Mouse (Mus musculus) spleen, adult 18-20 months (tissue): ENCODE data around the gene Prdm5.

Source experiments
- DNase-seq, 2 experiments: peaks; one replicate each; pipeline ENCODE4 v3.0.0; 2022; ENCODE audit warnings: mixed read lengths in 2 of 2

The Prdm5 gene

GRCm38 (mm10) chr6:65935566-65936281 lies 156.9 kb downstream of the Prdm5 start:
- no peak for DNase-seq

DNA sequence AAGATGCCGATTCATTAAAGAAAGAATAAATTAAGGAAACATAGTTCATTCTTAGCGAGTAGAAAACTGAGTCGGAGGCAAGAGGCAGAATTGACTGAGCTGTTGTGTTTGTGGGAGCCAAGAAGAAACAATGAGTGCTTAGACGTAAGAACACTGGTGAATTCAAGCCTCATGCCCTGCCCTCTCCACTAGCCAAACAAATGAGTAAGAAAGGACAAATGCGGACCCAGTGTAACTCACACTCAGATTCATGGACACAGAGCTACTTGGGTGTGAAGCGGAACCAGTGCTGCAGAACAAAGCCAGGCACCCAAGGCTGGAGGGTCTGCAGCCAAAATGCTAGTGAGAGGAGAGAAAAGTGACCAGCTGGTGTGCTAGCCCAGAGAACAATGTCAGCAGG lies 171.7 kb downstream of the Prdm5 start:
- DNase-seq, result no peak

GRCm38 (mm10) chr6:65952309-65952708 lies 173.5 kb downstream of the Prdm5 start, which contains the start of gene 4930544G11Rik:
4930544G11Rik (plus strand) TSS chr6:65952609.
- DNase-seq, result no peak

DNA sequence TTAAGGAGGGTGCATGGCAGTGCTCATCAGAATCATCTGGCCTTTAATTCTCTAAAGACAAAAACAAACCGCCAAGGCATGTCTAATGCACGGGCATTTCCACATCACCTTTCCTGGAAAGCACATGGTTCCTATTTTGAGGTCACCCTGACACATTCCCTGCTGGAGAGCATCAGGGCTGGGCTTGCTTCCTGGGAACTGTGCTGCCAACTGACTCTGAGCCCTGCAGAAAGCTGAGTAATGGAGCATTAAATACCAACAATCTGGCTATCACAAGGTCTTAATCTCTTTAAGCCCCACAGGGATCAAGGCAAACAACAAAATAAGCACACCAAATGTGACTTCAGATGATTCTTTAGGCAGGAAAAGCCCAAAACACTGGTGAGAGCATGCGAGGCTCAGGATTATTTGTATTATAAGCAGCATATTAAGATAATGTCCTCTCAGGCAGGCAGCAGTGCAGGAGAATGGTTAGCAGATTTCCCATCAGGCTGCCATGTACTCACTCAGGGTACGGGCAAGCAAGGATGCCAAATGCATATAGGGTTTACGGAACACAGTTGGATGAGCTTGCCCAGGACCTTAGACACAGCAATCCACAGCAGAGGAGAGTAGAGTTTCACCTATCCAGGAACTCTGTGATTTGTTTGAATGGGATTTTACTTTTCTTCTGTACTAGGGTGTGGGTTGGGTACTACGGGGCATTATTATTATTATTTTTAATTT lies 190.8 kb downstream of the Prdm5 start:
- DNase-seq, result no peak

DNA sequence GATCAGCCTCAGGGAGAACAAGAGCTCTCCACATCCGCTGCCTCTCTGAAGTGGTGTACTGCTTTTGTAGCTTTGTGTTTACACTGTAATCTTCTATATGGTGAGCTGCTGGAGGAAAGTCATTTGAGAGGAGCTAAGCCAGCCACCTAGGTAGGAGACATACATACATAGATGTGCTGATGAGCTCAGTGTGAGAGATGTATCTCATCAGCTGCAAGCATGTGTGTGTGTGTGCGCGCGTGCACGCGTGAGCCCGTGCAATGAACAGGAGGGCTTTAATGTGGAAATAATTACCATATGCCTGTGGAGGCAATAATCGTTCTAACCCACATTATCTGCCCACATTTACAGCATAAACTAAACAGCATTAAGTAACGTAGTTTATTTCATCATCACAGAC lies 191.6 kb downstream of the Prdm5 start:
- DNase-seq, result no peak
